Mouse (Mus musculus) fat pad, adult 2 months (tissue): ENCODE data around the gene Mmgt2.
A peak's percentile ranks its signal among the peaks of the same experiment; 100 is the strongest.

Experiments used
- DNase-seq: peaks from one replicate; pipeline ENCODE4 v3.0.0-alpha.2; 2011; ENCODE audit warnings: low read depth, low spot score; ENCODE audit errors: extremely low read depth

Mmgt2 gene

DNA sequence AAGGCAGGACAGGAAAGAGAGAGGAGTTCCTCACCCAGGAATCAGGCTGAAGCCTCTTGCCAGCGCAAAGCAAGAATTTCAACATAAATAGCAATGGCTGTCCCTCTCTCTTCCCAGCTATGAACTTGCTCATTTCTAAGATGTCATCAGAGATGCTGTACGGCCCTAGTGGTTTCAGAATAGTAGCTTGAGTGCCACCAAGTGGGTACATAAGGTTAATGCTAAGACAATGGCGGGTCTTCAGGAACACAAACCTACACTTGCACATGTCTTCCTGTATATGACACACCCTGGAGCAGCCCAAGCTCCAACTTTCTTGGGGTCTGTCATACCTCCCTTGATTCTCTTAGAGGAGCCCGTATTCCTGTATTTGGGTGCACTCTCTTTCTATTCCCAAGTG, 51.3 kb downstream of the Mmgt2 start:
- DNase-seq = no peak

DNA sequence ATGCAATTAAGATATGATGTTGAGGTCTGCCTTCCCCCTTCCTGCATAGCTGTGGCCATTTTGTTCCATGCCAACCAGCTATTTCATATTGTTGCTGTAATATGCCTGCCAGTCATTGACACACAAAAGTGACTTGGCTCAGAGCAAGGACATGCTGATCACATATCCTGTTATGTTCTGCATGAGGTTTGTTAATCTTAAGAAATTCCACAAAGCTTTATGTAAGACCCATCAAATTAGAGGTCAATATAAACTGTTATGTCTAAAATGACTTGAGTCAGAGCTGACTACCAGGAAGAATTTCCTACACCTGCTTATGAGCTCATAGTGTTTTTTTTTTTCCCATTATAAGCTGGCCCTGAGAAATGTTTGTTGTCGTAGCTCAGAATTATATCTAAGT, 52.8 kb downstream of the Mmgt2 start:
- DNase-seq = peak; percentile 1

DNA sequence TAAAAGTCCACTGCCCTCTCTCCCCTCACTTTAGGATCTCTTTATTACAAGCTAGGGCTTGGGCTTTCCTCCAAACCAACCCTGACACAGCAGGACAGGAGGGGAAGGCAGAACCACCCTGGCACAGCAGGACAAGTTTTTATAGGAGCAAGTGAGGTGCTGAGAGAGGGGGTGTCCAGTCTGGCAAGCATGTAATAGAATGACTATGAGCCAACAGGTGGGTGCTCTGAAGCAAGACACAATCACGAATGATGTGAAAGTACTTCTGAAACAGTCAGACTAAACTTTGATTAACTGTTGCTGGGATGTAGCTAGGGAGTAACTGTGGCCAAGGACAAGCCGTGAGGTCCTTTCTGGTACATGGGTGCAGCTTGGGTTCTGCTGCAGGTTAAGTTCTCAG, 57.7 kb downstream of the Mmgt2 start:
- no peak for DNase-seq

DNA sequence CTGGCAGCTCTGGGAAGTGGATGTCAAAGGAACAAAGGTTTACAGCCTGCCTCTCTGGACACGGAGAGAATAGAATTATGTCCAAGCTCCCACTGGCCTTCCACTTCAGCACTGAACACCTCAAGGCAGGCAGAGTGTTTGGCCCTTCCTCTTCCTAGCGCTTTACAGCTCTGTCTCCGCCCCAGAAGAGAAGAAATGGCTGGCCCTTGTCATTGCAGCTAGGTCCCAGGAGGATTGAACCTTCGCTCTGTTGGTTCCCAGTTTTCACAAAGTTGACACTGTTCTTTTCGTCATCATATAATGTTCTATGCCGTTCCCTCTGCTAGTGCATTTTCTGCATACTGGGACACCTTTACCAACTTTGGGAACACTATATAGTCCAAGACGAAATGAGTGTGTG, 59.8 kb downstream of the Mmgt2 start:
- DNase-seq = no peak

DNA sequence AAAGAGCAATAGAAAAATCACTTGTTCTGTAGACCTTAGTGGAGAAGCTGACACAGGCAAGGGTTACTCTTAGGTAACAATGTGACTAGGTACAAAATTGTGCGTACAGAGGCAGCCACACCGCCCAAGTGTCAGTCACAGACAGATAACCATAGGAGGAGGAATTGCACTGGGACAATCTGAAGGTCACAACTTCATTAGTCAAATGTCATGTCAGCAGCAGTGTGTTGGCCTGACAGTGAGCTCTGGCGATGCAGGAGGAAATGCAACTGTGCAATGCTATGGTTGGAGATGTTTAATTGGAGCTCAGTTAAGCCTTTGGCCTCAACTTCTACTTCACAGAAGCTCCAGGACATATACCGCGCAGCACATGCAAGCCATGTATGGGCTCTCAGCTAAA, 62.2 kb downstream of the Mmgt2 start:
- no peak for DNase-seq
